Mouse (Mus musculus): ENCODE measurements around the gene Eif2ak4.

DNA sequence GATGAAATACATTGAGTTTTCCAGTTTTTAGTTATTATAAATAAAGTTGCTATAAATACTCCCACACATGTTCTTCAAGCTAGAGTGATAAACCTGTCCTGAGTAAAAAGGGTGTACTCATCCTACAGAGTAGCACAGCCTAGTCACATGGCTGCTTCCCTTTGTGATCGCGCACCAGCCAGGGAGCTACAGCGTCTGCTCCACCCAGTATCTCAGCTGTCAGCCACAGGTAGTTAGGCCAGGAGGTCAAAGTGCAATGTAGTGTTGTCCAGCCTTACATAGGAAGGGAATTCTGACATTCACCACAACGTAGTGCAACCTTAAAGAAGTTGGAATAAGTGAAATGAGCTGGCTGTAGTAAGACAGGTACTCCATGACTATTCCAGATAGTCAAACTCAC lies 17.1 kb downstream of the Eif2ak4 start:
- no peak for TF ChIP-seq EP300 (optimal IDR thresholded peaks at IDR 0.05)
- TF ChIP-seq CTCF (IDR thresholded peaks at IDR 0.05; ENCODE audit: low read depth): no peak
